Mouse (Mus musculus) monocyte, adult 2 months (primary cell): ENCODE data around the gene Pigg.

Experiments
- DNase-seq, 2 experiments: peaks; one replicate each; pipeline ENCODE4 v3.0.0; 2022; ENCODE audit warnings: low spot score in 2 of 2, low read depth in 1 of 2

Gene Pigg

GRCm38 (mm10) chr5:108354056-108354455, 41.6 kb downstream of the Pigg start:
- no peak for DNase-seq

- no peak for DNase-seq
These were observed 45.5 kb downstream of the Pigg start for GRCm38 (mm10) chr5:108357862-108358261.

GRCm38 (mm10) chr5:108359491-108359890, 47.1 kb downstream of the Pigg start:
- DNase-seq = no peak

GRCm38 (mm10) chr5:108360211-108360610, 47.8 kb downstream of the Pigg start:
- no peak for DNase-seq

DNA sequence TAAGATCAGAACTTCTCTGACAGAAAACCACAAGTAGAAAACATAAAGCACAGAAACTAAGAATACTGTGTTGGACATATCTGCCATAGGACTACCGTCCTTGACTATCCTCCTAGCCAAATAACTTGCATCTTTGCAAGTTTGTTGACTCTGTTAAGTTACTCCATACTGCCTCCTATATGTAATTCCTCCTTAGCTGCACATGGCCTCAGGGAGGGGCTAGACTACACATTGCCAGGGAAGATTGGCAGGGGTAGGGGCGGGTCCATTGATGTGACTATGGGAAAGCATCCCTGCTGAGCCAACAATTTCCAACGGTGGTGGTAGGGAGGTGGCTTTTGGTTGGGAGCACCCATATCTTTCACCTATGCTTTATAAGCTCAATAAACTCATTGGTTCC, 49.9 kb downstream of the Pigg start:
- DNase-seq = no peak

DNA sequence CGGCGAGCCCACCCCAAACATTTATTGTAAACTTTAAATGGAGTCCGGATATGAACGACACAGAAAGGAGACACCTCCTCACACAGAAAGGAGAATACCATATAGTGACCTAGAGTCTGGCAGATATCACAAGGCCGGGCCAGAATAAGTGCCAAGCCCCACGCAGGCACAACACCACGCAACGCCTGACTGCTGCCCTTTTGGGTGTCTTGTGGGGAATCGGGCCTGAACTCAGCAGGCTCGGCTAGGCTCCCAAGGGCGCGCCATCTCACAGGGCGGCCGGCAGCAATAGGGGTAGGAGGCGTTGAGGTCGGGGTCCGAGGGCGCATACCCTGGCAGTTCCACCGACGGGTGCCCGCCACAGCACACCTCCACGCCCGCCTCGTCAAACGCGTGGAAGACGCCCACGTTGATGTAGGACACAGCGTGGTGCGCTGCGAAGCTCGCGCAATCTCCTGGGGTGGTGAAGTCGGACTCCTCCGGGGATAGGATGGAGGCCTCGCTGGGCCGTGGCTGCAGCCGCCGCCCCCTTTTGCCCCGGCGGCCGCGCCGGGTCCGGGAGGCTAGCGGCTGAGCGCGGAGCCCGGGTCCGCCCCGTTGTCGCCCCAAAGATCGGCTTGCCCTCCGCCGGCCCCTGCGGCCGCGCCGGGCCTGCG, 54.0 kb downstream of the Pigg start:
- DNase-seq = no peak

DNA sequence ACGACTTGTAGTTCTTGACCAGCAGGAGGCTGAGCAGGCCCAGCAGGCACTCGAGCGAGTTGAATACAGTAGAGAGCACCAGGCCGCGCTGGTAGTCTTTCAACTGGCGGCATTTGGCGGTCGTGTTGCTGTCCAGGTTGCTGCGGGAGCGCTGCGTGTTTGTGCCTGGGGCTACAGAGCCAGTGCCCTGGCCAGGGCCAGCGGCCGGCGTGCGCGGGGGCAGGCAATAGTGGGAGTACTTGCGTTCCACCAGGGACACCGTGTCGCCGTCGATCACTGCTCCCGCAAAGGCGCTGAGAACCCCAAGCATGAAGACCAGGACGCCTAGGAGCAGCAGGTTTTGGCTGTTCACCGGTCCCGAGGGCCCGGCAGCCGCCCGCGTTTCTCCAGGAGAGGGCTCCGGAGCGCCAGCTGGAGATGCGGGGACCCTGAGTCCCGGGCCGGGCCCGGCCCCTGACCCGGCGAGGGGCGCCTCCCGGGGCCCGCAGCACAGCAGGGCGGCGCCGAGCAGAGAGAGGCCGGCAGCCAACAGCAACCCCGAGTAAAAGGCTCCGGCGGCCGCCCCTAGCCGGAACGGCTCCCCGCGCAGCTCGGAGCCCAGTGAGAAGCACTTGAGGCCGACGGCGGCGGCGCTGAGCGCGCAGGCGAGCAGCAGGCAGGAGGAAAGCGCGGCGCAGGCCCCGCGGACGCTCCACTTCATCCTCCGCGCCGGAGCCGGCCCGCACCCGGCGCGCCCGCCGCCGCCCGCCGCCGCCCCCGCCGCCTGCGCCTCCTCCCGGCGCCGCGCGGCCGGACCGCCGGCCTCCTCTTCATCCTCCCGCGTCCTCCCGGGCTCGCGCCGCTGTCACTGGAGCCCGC, 54.8 kb downstream of the Pigg start:
- no peak for DNase-seq

DNA sequence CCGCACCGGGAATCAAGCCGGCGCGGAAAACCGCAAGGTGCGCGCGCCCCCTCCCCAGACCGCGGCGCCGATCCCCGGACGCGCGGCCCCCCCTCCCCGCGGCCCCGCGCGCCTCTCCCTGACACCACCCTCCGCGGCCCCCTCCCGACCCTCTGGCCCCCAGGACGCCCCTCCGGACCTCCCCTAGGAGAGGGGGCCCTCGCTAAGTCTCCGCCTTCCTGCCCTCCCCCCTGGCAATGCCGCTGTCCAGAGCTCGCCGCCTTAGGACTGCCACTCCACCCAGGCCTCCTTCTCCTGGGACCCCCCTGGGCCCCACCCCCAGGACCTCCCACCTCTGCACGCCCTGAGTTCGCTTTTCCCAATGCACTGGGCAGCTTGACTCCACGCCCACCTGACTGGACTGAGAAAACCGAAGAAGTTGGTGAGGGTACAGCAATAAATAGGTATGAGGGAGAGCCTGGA, 55.5 kb downstream of the Pigg start, which contains the start of gene Gm42517:
Gene Gm42517, minus strand, starts transcription at position 52 of the 462 bp plus-strand sequence.
- no peak for DNase-seq

GRCm38 (mm10) chr5:108368446-108368845, 56.0 kb downstream of the Pigg start:
- no peak for DNase-seq

DNA sequence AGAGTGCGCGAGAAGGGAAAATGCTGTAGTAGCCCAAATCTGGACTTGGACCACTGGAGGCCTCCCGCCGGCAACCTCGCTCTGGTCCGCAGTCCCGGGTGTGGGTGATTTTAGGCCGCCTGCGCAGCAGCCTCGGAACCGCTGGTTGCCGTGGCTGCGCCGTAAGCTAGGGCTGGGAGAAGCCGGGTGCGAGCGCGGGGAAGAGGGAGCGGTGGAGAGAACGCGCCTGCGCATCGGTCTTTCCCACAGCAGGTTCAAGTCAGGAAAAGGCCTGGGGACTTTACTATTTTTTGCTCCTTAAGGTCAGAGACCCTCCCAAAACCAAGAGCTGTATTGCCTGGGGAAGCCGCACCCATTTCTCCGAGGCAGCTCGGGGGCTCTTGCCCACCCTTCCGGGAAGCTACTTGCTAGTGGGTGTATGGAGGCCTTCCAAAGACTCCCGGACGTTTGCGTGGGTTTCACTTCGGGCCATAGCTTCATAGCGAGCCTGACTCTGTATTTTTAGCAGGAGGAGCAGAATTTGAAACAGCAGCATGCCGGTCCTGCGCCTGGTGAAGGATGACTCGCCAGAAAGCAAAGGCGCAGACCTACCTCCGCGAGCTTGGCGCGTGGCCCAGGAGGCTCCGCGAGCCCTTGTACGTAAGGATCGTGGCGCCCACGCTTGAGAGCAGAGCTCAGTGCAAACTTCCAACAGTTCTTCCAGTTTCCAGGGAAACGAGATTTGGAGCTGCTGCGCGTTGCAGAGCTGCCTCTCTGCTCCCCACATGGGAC, 56.6 kb downstream of the Pigg start:
- DNase-seq = no peak

- no peak for DNase-seq
These were observed 57.6 kb downstream of the Pigg start for GRCm38 (mm10) chr5:108369964-108370363.

DNA sequence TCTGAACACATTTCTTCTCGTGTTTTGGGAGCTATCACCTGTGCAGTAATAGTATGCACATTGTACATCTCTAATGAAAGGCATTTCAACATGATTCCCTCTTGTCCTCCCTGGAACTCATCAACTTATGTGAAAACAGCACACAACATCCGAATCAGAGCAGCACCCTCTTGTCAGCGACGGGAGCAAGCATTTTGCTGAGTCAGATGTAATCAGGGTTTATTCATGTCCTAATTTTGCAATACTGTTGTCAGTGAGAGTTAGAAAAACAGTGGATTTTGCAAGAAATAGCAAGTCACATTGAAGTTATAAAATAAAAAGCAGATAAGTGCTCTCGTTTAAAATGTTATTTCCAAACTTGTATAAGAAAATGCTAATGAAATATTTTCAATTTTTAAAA, 61.7 kb downstream of the Pigg start:
- no peak for DNase-seq

DNA sequence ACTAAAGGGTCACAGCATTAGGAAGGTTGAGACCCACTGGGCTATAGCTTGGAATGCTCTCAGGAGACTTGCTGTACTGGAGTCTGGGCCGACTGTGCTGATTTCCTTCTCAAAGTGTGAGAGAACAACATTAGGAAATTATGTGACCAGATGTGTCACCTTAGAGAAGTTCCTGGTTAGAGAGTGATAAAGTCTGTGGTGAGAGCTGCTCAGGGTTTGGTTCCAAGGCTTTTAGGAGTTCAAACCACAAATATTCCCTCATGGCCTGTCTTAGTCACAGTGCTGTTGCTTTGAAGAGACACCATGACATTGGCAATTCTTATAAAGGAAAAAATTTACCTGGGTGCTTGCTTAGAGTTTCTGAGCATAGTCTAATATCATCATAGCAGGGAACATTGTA, 63.6 kb downstream of the Pigg start:
- DNase-seq = no peak

- no peak for DNase-seq
These were observed 65.9 kb downstream of the Pigg start for GRCm38 (mm10) chr5:108378346-108378745.

DNA sequence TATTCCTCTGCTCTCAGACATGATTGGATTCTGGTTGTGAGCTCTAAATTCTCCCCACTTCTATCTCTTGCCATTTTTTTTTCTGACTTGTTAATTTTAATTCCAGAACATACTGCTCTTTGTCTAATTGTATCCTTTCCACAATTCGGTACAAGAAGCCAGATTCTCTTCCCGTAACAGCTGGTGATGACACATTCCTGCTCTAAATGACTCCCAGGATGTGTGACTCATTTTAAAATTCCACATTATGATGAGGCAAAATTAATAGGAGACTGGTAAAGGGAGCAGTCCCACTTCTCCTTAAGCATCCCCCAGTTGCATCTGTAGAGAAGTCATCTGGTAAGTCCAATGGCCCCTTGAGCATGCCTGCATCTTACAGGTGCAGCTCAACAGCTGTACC, 73.2 kb downstream of the Pigg start:
- DNase-seq = no peak

GRCm38 (mm10) chr5:108386449-108386848, 74.0 kb downstream of the Pigg start:
- no peak for DNase-seq

DNA sequence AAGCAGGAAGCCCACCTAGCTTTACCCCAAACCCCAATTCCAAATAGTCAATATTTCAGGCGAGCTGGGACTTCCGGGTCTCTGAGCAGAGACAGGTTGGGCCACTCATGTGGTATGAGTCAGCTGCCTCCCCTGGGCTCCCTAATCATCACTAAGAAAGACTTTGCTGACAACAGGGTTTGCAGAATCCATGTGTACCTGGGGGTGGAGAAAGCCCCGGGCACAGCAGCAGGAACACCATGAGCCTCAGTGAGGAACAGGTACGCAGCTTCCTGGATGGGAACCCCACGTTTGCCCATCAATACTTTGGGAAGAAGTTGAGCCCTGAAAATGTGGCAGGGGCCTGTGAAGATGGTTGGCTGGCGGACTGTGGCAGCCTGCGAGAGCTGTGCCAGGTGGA, 75.8 kb downstream of the Pigg start, which contains the start of gene Pde6b:
Gene Pde6b, plus strand, starts transcription at position 191 of the 400 bp plus-strand sequence.
- no peak for DNase-seq

- DNase-seq = no peak
These were observed 77.3 kb downstream of the Pigg start for GRCm38 (mm10) chr5:108389744-108390143.
